Mouse (Mus musculus) liver, adult 10 weeks (tissue): Measurements from ENCODE around the gene Zfp54. TPM values are rescaled to one million over a fixed set of nuclear protein-coding genes. Genes with fewer than 3 reads are reported as not detected.

ENCODE experiments used
- polyA plus RNA-seq: library from polyadenylated mRNA; stranded (reverse); fragments of 350-450 nt; fragmentation: Illumina TruSeq; extraction: RNeasy Lipid Tissue Mini Kit (QIAGEN cat#74804); gene quantifications from one replicate; pipeline ENCODE4 v1.2.3, GENCODE M21; 2014; ENCODE audit warnings: low read depth, low replicate concordance

Gene Zfp54
- polyA plus RNA-seq: 8.2 TPM

DNA sequence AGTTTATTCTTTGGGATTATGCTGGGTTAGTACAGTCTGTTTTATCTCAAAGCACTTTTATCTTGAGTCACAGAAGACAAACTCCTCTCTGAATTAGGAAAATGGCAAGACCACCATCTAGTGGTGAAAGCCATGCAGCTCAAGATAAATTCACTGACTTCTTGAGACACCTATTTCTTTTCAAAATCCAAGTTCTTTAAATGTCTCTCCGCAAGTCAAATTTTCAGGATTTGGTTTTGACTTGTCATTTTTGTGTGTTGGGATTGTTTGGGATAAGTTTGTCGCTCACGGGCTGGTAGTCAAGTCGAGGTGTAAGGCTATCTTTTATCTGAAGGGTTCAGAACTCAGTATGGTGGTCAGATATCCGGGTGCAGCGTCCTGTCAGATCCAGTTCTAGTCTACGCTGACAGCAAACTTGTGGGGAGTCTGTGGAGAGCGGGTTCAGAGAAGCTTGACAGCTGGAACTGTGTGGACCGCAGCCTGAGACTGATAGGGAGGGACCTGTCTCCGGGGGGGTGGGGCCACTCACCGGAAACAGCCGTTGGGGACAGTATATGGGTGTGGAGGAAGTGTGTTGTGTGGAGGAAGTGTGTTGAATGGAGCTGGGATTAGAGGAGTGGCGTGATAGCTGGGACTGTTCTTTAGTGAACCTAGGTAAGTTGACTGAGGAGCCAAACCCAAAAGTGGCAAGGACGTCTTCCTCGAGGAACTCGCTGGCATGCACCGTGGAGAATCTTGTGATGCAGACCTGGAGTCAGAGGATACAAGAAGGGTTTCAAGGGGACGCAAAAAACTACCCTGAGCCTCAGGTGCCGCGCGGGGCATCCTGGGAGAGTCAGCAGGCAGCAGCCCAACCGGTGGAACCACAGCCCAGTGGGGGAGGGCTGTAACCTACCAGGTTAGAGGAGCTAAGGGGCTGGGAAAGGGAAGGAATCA lies at the start of gene Zfp54:
Gene Zfp54 (plus strand): TSS at position 564 of the 936 bp plus-strand sequence.

DNA sequence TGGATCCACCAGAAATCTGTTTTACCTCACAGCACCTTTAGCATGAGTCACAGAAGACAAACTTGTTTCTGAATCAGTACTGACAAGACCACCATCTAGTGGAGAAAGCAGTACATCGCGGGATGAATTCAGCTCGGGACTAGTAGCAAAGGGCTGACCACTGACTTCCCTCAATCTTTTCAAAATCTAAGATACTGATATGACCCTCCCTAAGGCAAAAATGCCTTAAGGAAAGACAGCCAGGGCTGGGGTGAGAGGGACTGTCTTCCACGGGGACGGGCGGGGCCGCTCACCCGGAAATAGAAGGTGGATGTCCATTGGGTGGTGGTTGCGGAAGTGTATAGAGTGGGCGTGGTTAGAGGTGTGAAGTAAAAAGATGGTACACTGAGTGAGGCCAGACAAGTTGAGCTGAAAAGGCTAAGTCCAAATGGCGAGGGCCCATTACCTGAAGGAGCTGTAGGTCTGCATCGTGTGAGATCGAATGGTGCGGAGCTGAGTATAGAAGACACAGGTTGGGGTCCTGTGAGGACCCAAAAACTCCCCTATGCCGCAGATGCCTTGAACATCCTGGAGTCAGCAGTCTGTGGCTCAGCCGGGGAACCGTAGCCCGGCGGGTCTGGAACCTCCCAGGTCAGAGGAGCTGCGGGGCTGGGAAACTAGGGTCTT lies 39.5 kb upstream of the Zfp54 start, which contains the start of gene Zfp677:
Gene Zfp677 (plus strand): TSS at position 358 of the 666 bp plus-strand sequence.

GRCm38 (mm10) chr17:21450138-21450704 lies 27.2 kb downstream of the Zfp54 start, which contains the start of gene Zfp51:
Gene Zfp51, plus strand, starts transcription at chr17:21450374.

Other genes starting within 250 kb of the Zfp54 start
- not detected for gene Vmn1r234, start 197.1 kb upstream of the Zfp54 start, polyA plus RNA-seq
- not detected for gene Vmn1r235, start 166.8 kb upstream of the Zfp54 start, polyA plus RNA-seq
- gene Vmn1r236, start 140.3 kb upstream of the Zfp54 start, polyA plus RNA-seq: not detected
- not detected for gene Vmn1r237, start 111.4 kb upstream of the Zfp54 start, polyA plus RNA-seq
- gene Zfp677, start 39.5 kb upstream of the Zfp54 start, polyA plus RNA-seq: 1.9 TPM
- 13.6 TPM for gene Zfp51, start 27.1 kb downstream of the Zfp54 start, polyA plus RNA-seq
- gene Zfp53, start 65.8 kb downstream of the Zfp54 start, polyA plus RNA-seq: 14.6 TPM
- 1.9 TPM for gene Zfp52, start 112.3 kb downstream of the Zfp54 start, polyA plus RNA-seq
- 10.2 TPM for gene Zfp948, start 143.8 kb downstream of the Zfp54 start, polyA plus RNA-seq
- 19.8 TPM for gene Zfp983, start 227.4 kb downstream of the Zfp54 start, polyA plus RNA-seq